Mouse (Mus musculus) midbrain, embryonic 11.5 days (tissue): Measurements from ENCODE around the gene Irx6. TPM values are rescaled to one million over a fixed set of nuclear protein-coding genes. Genes with fewer than 3 reads are reported as not detected.

Experiments used
- polyA plus RNA-seq: library from polyadenylated mRNA; unstranded; fragments of >200 nt; fragmentation: Nextera tagmentation; extraction: Ambion mirVana; gene quantifications from 2 replicates; pipeline ENCODE4 v1.2.1, GENCODE M21; 2014

Irx6 gene
- polyA plus RNA-seq, 1 experiment from 2014 or later: 2.6 TPM

Other genes with a start within 250 kb of the Irx6 start
- 51.3 and 62.1 TPM in 2 replicates for gene Mmp2, start 153.0 kb downstream of the Irx6 start, polyA plus RNA-seq
- 2.7 and 2.8 TPM in 2 replicates for gene Lpcat2, start 181.1 kb downstream of the Irx6 start, polyA plus RNA-seq
- gene Capns2, start 227.1 kb downstream of the Irx6 start, polyA plus RNA-seq: 0.18 TPM in 1 of 2 replicates, not detected in the other